Mouse (Mus musculus) heart, embryonic 16.5 days (tissue): ENCODE data around the gene Hsdl2. TPM values are rescaled to one million over a fixed set of nuclear protein-coding genes. Genes with fewer than 3 reads are reported as not detected.
"Not testable (repeated sequence)": the region's sequence is repeated elsewhere in the genome, so short reads cannot be mapped to it uniquely, and the experiment has no call there.

ENCODE experiments used
- ATAC-seq: fragments of 200-750 bp; cut with Nextera tagmentation; replicated peaks from 2 replicates; pipeline ENCODE4 v1.8.0; 2017; ENCODE audit warnings: moderate number of reproducible peaks; ENCODE audit not compliant: insufficient read depth, low FRiP score; ENCODE audit errors: extremely low read depth
- H3K27ac ChIP-seq: fragments of 300-500 bp; sonication (generic); 2 replicates; pipeline ENCODE4 v1.5.1; 2014; ENCODE audit warnings: mild to moderate bottlenecking, low read length, control low read depth, moderate library complexity
- H3K27me3 ChIP-seq: fragments of 300-500 bp; sonication (generic); 2 replicates; pipeline ENCODE4 v1.6.1; 2014; ENCODE audit warnings: low read length, mixed read lengths; ENCODE audit not compliant: control insufficient read depth, insufficient read depth
- H3K36me3 ChIP-seq: fragments of 300-500 bp; sonication (generic); 2 replicates; pipeline ENCODE4 v1.6.1; 2014; ENCODE audit not compliant: control insufficient read depth, insufficient read depth
- H3K4me1 ChIP-seq: fragments of 300-500 bp; sonication (generic); 2 replicates; pipeline ENCODE4 v1.6.1; 2014; ENCODE audit warnings: low read length, mixed read lengths; ENCODE audit not compliant: control insufficient read depth, insufficient read depth
- H3K4me2 ChIP-seq: fragments of 300-500 bp; sonication (generic); 2 replicates; pipeline ENCODE4 v1.6.1; 2014; ENCODE audit warnings: low read depth, mild to moderate bottlenecking, control low read depth, low read length
- H3K4me3 ChIP-seq: fragments of 300-500 bp; sonication (generic); 2 replicates; pipeline ENCODE4 v1.5.1; 2014; ENCODE audit warnings: mild to moderate bottlenecking, control low read depth, low read length
- H3K9ac ChIP-seq: fragments of 300-500 bp; sonication (generic); 2 replicates; pipeline ENCODE4 v1.6.1; 2014; ENCODE audit warnings: low read length, control low read depth
- H3K9me3 ChIP-seq: fragments of 300-500 bp; sonication (generic); replicated peaks from 2 replicates; pipeline ENCODE4 v1.6.1; 2016; ENCODE audit warnings: low read length; ENCODE audit not compliant: control insufficient read depth
- WGBS: fragments of 180-500 bp; shearing (Covaris S2); extraction: QIAGEN DNeasy Blood & Tissue Kit; methylation state at CpG from one replicate; pipeline ENCODE4 v1.1.7; 2014; 5-methylcytosine and 5-hydroxymethylcytosine counted together
- polyA plus RNA-seq: library from polyadenylated mRNA; unstranded; fragments of >200 nt; fragmentation: Nextera tagmentation; extraction: Ambion mirVana; gene quantifications from 2 replicates; pipeline ENCODE4 v1.2.1, GENCODE M21; 2015

The Hsdl2 gene
- polyA plus RNA-seq, 1 experiment from 2014 or later: 88.0 TPM

DNA sequence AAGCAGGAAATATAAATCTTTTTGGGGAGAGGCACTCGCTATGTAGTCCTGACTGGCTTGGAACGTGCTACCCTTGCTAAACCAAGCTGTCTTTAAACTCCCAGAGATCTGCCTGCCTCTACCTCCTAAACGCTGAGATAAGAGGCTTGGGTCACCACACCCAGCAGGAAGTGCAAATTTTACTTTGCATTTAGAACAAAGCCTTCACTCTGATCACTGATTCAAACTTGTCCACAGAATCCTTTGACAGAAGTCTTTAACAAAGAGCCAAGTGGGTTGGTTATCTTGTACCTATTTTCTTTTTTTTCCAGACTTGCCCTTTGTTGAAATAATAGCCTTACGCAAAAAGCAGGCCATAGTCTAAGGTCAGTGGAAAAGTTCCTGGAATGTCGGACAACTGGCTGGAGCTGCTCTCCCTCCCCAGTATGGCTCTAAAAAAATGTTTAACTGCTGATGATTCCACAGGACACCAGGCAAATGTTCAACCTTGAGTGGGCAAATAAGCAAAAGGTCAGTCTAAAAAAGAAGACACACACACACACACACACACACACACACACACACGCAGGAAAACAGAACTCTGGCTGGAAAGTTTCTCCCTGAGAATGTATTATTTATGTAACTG is 23.2 kb upstream of the Hsdl2 start:
- H3K27me3 ChIP-seq: no peaks in the 10 kb centered on the region
- no peaks in the 10 kb centered on the region for H3K9me3 ChIP-seq
- H3K9ac ChIP-seq: no peak overlapping the region
- 63% methylated on average over 6 of the region's 6 CpGs for WGBS
- ATAC-seq: no peak
- H3K4me1 ChIP-seq: no peaks in the 10 kb centered on the region
- no peak overlapping the region for H3K27ac ChIP-seq
- no peaks in the 10 kb centered on the region for H3K36me3 ChIP-seq
- H3K4me3 ChIP-seq: no peak overlapping the region
- no peak overlapping the region for H3K4me2 ChIP-seq

- Histone ChIP-seq H3K27me3 (no peaks in the 10 kb centered on the region), H3K4me1 (no peaks in the 10 kb centered on the region), H3K9ac (no peak overlapping the region), H3K4me3 (no peak overlapping the region), H3K27ac (no peak overlapping the region), H3K4me2 (no peak overlapping the region), H3K9me3 (no peaks in the 10 kb centered on the region), H3K36me3 (no peaks in the 10 kb centered on the region)
- ATAC-seq: no peak
- 80% methylated on average over 6 of the region's 6 CpGs for WGBS
Measured at GRCm38 (mm10) chr4:59560141-59560540, 21.2 kb upstream of the Hsdl2 start.

DNA sequence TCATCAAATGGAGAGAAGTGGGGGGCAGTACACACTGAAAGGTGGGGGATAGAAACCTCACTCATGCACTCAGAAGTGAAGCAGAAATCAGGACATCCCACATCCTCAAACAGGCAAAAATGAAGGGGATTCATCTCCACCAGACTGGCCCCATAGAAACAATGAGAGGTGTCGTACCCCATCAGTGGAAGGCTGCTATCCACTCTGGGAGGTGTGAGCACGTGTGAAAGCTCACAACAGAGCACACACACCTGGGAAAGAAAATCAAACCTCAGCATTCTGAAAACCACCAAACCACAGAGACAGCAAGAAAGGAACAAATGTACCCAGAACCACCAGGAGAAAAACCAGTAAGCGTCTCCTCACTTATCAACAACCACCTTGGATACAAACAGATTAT is 17.2 kb upstream of the Hsdl2 start:
- Histone ChIP-seq H3K4me3 (no peak overlapping the region), H3K27me3 (no peaks in the 10 kb centered on the region), H3K4me2 (no peak overlapping the region), H3K9ac (no peak overlapping the region), H3K4me1 (no peaks in the 10 kb centered on the region), H3K27ac (no peak overlapping the region), H3K36me3 (no peaks in the 10 kb centered on the region), H3K9me3 (peaks cover 4% of the 10 kb centered on the region)
- 63% methylated on average over 3 of the region's 3 CpGs for WGBS
- no peak for ATAC-seq

- H3K4me2 ChIP-seq: no peak overlapping the region
Measured at GRCm38 (mm10) chr4:59565571-59566188, 15.7 kb upstream of the Hsdl2 start.

DNA sequence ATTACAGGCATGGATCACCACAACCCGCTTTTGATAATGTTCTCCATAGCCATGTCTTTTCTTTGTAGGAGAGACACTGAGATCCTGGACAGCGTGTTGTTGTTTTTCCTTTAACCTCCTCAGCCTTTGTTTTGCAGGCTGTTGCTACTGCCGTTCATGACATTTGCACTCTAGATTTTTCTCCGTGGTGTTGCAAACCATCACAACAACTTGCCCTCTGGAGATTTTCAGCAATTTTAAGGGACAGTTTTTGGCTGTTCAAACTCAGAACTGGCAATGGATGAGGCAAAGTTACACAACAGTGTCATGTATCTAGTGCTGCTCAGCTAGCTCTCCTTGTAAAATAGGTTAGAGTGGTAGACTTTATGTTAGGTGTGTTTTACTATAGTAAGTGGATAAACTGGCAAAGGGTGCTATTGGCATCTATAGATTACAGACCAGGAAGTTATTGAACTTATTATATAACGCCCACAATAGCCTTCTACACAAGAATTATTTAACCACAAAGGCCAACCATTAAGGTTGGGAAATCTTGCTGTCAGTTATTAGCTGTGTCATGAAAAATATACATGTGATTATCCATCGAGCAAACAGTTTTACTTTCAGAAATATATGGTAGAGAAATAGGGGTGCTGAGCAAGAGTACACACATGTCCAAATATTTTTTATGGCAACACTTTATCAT is 13.6 kb upstream of the Hsdl2 start:
- Histone ChIP-seq H3K4me1 (no peaks in the 10 kb centered on the region), H3K4me2 (no peak overlapping the region), H3K9ac (no peak overlapping the region), H3K4me3 (no peak overlapping the region), H3K9me3 (peaks cover 4% of the 10 kb centered on the region), H3K27me3 (no peaks in the 10 kb centered on the region), H3K27ac (no peak overlapping the region), H3K36me3 (no peaks in the 10 kb centered on the region)
- 76% methylated on average over 6 of the region's 6 CpGs for WGBS
- ATAC-seq: no peak

More at GRCm38 (mm10) chr4:59565571-59566188, 15.7 kb upstream of the Hsdl2 start:
- WGBS: 55% methylated on average over 8 of the region's 8 CpGs
- no peak overlapping the region for H3K9ac ChIP-seq
- ATAC-seq: no peak
- no peaks in the 10 kb centered on the region for H3K27me3 ChIP-seq
- no peaks in the 10 kb centered on the region for H3K36me3 ChIP-seq
- peaks cover 4% of the 10 kb centered on the region for H3K9me3 ChIP-seq
- no peak overlapping the region for H3K27ac ChIP-seq
- no peak overlapping the region for H3K4me3 ChIP-seq
- no peaks in the 10 kb centered on the region for H3K4me1 ChIP-seq

DNA sequence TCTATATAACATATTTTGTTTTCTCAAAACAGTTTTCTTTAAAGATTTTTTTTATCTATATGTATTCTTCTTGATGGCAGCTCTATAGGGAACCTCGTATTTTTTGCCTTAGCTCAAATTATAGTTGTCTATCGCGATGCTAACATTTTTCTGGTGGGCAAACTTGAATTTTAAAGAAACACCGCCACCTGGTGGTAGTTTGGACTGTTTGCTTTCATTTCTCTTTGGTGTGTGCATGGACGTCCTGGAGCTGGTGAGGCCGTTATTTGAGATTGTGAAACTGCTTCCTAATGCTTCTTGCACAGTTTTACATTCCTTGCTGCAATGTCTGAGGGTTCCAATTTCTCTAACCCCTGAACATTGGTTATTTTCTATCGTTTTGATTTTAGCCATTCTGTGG is 11.8 kb upstream of the Hsdl2 start:
- no peak overlapping the region for H3K4me2 ChIP-seq
- no peaks in the 10 kb centered on the region for H3K36me3 ChIP-seq
- WGBS: 3% methylated on average over 7 of the region's 7 CpGs
- peaks cover 4% of the 10 kb centered on the region for H3K9me3 ChIP-seq
- no peaks in the 10 kb centered on the region for H3K4me1 ChIP-seq
- H3K27me3 ChIP-seq: no peaks in the 10 kb centered on the region
- no peak overlapping the region for H3K9ac ChIP-seq
- H3K4me3 ChIP-seq: no peak overlapping the region
- ATAC-seq: no peak
- H3K27ac ChIP-seq: no peak overlapping the region

DNA sequence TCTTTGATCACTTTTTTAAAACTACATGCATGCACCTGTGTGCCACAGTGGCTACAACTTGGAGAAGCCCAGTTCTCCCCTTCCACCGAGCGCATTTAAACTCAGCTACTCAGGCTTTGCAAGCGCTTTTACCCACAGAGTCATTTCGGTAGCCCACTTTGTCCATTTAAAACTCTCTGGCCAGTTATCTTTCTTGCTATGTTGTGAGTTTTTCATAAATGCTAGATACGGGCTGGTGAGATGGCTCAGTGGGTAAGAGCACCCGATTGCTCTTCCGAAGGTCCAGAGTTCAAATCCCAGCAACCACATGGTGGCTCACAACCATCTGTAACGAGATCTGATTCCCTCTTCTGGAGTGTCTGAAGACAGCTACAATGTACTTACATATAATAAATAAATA is 10.8 kb upstream of the Hsdl2 start:
- H3K27me3 ChIP-seq, H3K9ac ChIP-seq, H3K4me3 ChIP-seq, H3K9me3 ChIP-seq, H3K4me1 ChIP-seq, H3K36me3 ChIP-seq, H3K27ac ChIP-seq, ATAC-seq, H3K4me2 ChIP-seq: not testable (repeated sequence)
- WGBS: 93% methylated on average over 7 of the region's 8 CpGs

DNA sequence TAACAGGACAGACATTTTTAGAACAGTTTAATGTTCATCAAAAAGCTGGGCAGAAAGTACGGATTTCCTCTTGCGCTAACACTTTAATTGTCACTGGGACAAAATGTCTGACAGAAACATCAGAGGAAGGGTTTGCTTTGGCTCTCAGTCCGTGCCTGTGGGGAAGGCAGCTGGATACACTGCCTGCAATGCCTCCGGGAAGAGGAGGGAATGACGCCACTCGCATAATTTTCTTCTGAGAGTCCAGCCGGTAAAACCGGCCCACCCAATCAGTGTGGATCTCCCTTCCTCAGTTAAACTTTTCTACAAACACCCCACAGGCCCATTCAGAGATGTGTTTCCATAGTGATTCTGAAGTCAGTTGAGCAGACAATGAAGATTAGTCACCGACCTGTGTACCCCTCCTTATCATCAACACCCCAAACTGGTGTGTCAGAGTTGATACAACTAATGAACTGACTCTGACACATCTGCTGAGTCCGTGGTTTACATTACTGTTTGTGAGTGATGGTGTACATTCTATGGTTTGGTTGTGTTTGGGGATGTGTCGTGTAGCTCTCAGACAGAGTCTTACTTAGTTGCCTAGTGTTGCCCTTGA is 8.7 kb upstream of the Hsdl2 start:
- Histone ChIP-seq H3K36me3 (no peaks in the 10 kb centered on the region), H3K9ac (no peak overlapping the region), H3K9me3 (no peaks in the 10 kb centered on the region), H3K27me3 (no peaks in the 10 kb centered on the region), H3K4me3 (no peak overlapping the region), H3K4me1 (no peaks in the 10 kb centered on the region), H3K4me2 (no peak overlapping the region), H3K27ac (no peak overlapping the region)
- 77% methylated on average over 11 of the region's 11 CpGs for WGBS
- ATAC-seq: no peak
